Mouse (Mus musculus): ENCODE measurements around the gene Lrrc38. TPM values are rescaled to one million over a fixed set of nuclear protein-coding genes. Genes with fewer than 3 reads are reported as not detected.

Gene Lrrc38
- total RNA-seq (2012; rRNA removed) (not detected in 2 replicates), total RNA-seq (2014; rRNA removed) (not detected in 2 replicates), polyA plus RNA-seq (2012; ENCODE audit: insufficient read length, low read depth) (not detected in 2 replicates)

DNA sequence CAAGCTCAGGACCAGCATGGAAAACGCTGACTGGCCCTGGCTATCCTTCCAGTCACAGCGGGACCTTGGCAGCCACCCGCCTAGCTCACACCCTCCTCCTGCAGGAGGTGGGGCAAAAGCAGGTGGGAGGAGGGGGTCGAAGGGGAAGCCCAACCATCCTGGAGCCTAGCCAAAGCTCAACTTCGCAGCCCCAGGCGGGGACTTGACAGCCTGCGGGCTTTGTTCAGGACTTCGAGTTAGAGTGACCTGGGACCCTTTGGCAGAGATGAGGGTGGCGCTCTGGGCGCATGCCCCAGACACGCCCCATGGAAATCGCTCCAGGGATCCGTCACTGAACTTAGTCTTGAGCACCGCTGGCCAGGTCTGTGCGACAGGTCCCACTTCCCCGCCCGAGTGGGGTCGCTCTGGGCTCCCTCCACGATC lies at the start of gene Lrrc38:
Gene Lrrc38 (plus strand): TSS at position 274 of the 423 bp plus-strand sequence.
- no peaks in the 10 kb centered on the region for H3K4me1 ChIP-seq (ENCODE audit: control insufficient read depth in 1 of 2, insufficient read depth in 2 of 2)
- H3K27ac ChIP-seq (ENCODE audit: insufficient read depth, low read depth), result no peak within 1 kb of the TSS
- in situ Hi-C loops (cut with MboI; ENCODE audit: low pct_ligation_motif_present, low pct_unique_long_range_greater_than_20kb, low sequenced_read_pairs), result no loop called here
- peaks cover 36% of the 10 kb centered on the region for H3K9me3 ChIP-seq (replicated peaks; ENCODE audit: low read length)
- TF ChIP-seq ETS1 (conservative IDR thresholded peaks at IDR 0.05; ENCODE audit: low read depth, low read length) (no peak), ZKSCAN1 (IDR thresholded peaks at IDR 0.05; ENCODE audit: borderline replicate concordance, low read depth, low read length) (no peak), NELFE (IDR thresholded peaks at IDR 0.05; ENCODE audit: low read depth, low read length) (no peak), HCFC1 (IDR thresholded peaks at IDR 0.05; ENCODE audit: low read depth, low read length) (no peak), CTCF (conservative IDR thresholded peaks at IDR 0.05 in 1 of 2, IDR thresholded peaks at IDR 0.05 in 1 of 2; ENCODE audit: low read depth in 2 of 2, low read length in 2 of 2) (no peak), USF2 (conservative IDR thresholded peaks at IDR 0.05; ENCODE audit: low read depth, low read length) (no peak), E2F4 (IDR thresholded peaks at IDR 0.05; ENCODE audit: insufficient replicate concordance, low read depth, low read length) (no peak), CHD2 (IDR thresholded peaks at IDR 0.05; ENCODE audit: low read length) (no peak), TCF12 (IDR thresholded peaks at IDR 0.05; ENCODE audit: low read depth, low read length) (no peak), IRF4 (IDR thresholded peaks at IDR 0.05; ENCODE audit: low read depth, low read length) (no peak), GABPA (IDR thresholded peaks at IDR 0.05; ENCODE audit: insufficient replicate concordance, low read depth, low read length) (no peak), SIN3A (IDR thresholded peaks at IDR 0.05; ENCODE audit: low read length) (no peak), MAFK (IDR thresholded peaks at IDR 0.05; ENCODE audit: insufficient replicate concordance, low read length) (no peak), NRF1 (IDR thresholded peaks at IDR 0.05; ENCODE audit: low read depth, low read length) (no peak), MAX (IDR thresholded peaks at IDR 0.05; ENCODE audit: low read length) (no peak)
- H3K79me2 ChIP-seq (replicated peaks; ENCODE audit: control insufficient read depth, extremely low read depth, insufficient read depth, poor library complexity, severe bottlenecking), result no peaks in the 10 kb centered on the region
- H3K36me3 ChIP-seq (replicated peaks in 1 of 2; ENCODE audit: control insufficient read depth in 1 of 2, insufficient read depth in 1 of 2, low read length in 1 of 2), result no peaks in the 10 kb centered on the region
- H3K27me3 ChIP-seq (replicated peaks), result peaks cover 6% of the 10 kb centered on the region
- DNase-seq (ENCODE audit: extremely low read depth), result no peak
- H3K4me3 ChIP-seq (replicated peaks in 1 of 3; ENCODE audit: low read depth in 2 of 3, low read length in 2 of 3, poor library complexity in 1 of 3), result no peak within 1 kb of the TSS
- no peak within 1 kb of the TSS for H3K4me2 ChIP-seq (ENCODE audit: insufficient read depth, low read depth, poor library complexity, severe bottlenecking)
- H3K9ac ChIP-seq (ENCODE audit: insufficient read depth, low read depth), result no peak within 1 kb of the TSS
- dilution Hi-C loops (cut with MboI; ENCODE audit: extremely low pct_ligation_motif_present, extremely low pct_unique_long_range_greater_than_20kb, low sequenced_read_pairs), result no loop called here

DNA sequence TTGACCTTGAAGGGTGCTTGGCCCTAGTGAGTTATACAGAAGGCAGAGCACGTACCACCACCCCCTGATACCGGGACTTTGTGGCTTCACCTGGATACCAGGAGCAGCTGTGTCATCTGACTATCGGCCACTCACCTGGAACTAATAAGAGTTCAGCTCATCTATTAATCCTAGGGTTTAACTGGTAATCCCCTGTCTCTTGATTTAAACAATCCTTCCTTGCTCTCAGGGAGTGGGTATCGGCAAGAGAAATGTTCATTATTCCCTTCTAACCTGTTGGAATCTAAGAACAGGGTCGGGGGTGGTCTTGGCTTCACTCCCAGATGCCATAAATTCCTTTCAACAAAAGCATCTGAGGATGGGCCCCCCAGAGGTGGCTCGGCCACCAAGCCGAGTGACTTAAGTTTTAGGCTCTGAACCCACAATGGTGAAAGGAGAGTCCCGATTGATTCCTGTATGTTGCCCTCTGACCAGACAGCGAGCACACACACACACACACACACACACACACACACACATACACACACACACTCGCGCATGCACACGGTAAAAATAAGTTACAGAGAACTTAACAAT lies 49.4 kb upstream of the Lrrc38 start:
- H3K27me3 ChIP-seq (replicated peaks), result peaks cover 23% of the 10 kb centered on the region
- H3K4me3 ChIP-seq (replicated peaks in 1 of 3; ENCODE audit: low read depth in 2 of 3, low read length in 2 of 3, poor library complexity in 1 of 3), result no peak overlapping the region
- in situ Hi-C loops (cut with MboI; ENCODE audit: low pct_ligation_motif_present, low pct_unique_long_range_greater_than_20kb, low sequenced_read_pairs), result no loop called here

More for the DNA sequence above, 49.4 kb upstream of the Lrrc38 start:
- peaks cover 2% of the 10 kb centered on the region for H3K9me3 ChIP-seq (replicated peaks; ENCODE audit: low read length)
- DNase-seq (ENCODE audit: extremely low read depth), result no peak
- no peak overlapping the region for H3K27ac ChIP-seq (ENCODE audit: insufficient read depth, low read depth)
- dilution Hi-C loops (cut with MboI; ENCODE audit: extremely low pct_ligation_motif_present, extremely low pct_unique_long_range_greater_than_20kb, low sequenced_read_pairs), result no loop called here
- TF ChIP-seq HCFC1 (IDR thresholded peaks at IDR 0.05; ENCODE audit: low read depth, low read length) (no peak), TCF12 (IDR thresholded peaks at IDR 0.05; ENCODE audit: low read depth, low read length) (no peak), ETS1 (conservative IDR thresholded peaks at IDR 0.05; ENCODE audit: low read depth, low read length) (no peak), CHD2 (IDR thresholded peaks at IDR 0.05; ENCODE audit: low read length) (no peak), BHLHE40 (IDR thresholded peaks at IDR 0.05; ENCODE audit: low read depth, low read length) (no peak), CTCF (conservative IDR thresholded peaks at IDR 0.05 in 1 of 2, IDR thresholded peaks at IDR 0.05 in 1 of 2; ENCODE audit: low read depth in 2 of 2, low read length in 2 of 2) (no peak), E2F4 (IDR thresholded peaks at IDR 0.05; ENCODE audit: insufficient replicate concordance, low read depth, low read length) (no peak), NELFE (IDR thresholded peaks at IDR 0.05; ENCODE audit: low read depth, low read length) (no peak), SIN3A (IDR thresholded peaks at IDR 0.05; ENCODE audit: low read length) (no peak), USF1 (IDR thresholded peaks at IDR 0.05; ENCODE audit: low read depth, low read length) (no peak), SMC3 (IDR thresholded peaks at IDR 0.05; ENCODE audit: low read depth, low read length) (no peak), UBTF (IDR thresholded peaks at IDR 0.05; ENCODE audit: low read depth, low read length) (no peak)
- no peaks in the 10 kb centered on the region for H3K79me2 ChIP-seq (replicated peaks; ENCODE audit: control insufficient read depth, extremely low read depth, insufficient read depth, poor library complexity, severe bottlenecking)
- no peak overlapping the region for H3K4me2 ChIP-seq (ENCODE audit: insufficient read depth, low read depth, poor library complexity, severe bottlenecking)
- no peaks in the 10 kb centered on the region for H3K36me3 ChIP-seq (replicated peaks in 1 of 2; ENCODE audit: control insufficient read depth in 1 of 2, insufficient read depth in 1 of 2, low read length in 1 of 2)
- H3K9ac ChIP-seq (ENCODE audit: insufficient read depth, low read depth), result no peak overlapping the region
- H3K4me1 ChIP-seq (ENCODE audit: control insufficient read depth in 1 of 2, insufficient read depth in 2 of 2), result no peaks in the 10 kb centered on the region
